Mouse (Mus musculus) CH12.LX (cell line): Measurements from ENCODE around the gene Pik3r6. TPM values are rescaled to one million over a fixed set of nuclear protein-coding genes. Genes with fewer than 3 reads are reported as not detected.

Source experiments
- DNase-seq: peaks from one replicate; pipeline ENCODE4 v3.0.0-alpha.2; 2013; ENCODE audit errors: extremely low read depth
- H3K27ac ChIP-seq: 2 replicates; pipeline ENCODE4 v1.5.1; 2012; ENCODE audit warnings: low read depth, mild to moderate bottlenecking, control low read depth, moderate library complexity; ENCODE audit not compliant: insufficient read depth
- H3K27me3 ChIP-seq: replicated peaks from 2 replicates; pipeline ENCODE3; 2012; ENCODE audit warnings: inconsistent platforms
- H3K36me3 ChIP-seq, 2 experiments: replicated peaks in 1 of 2; 2 replicates each; pipeline versions ENCODE3 to v1.6.1; 2012; ENCODE audit warnings: inconsistent platforms in 1 of 2, low read length in 1 of 2, mild to moderate bottlenecking in 1 of 2, mixed read lengths in 1 of 2, moderate library complexity in 1 of 2; ENCODE audit not compliant: control insufficient read depth in 1 of 2, insufficient read depth in 1 of 2
- H3K4me1 ChIP-seq, 2 experiments: 2 replicates each; pipeline ENCODE4 v1.6.1; 2012; ENCODE audit warnings: inconsistent platforms in 1 of 2, moderate library complexity in 1 of 2; ENCODE audit not compliant: insufficient read depth in 2 of 2, control insufficient read depth in 1 of 2
- H3K4me2 ChIP-seq: 2 replicates; pipeline ENCODE4 v1.6.1; 2012; ENCODE audit warnings: low read depth, mild to moderate bottlenecking, control low read depth; ENCODE audit not compliant: poor library complexity, insufficient read depth, severe bottlenecking
- H3K4me3 ChIP-seq, 3 experiments: fragments of 150-350 bp in 1 of 3; sonication (generic) in 1 of 3; replicated peaks in 1 of 3; 2 replicates each; pipeline versions ENCODE3 to v1.5.1; 2011 to 2012; ENCODE audit warnings: low read depth in 2 of 3, low read length in 2 of 3, mild to moderate bottlenecking in 2 of 3, moderate library complexity in 2 of 3, control low read depth in 1 of 3, improper control_type of control experiment in 1 of 3, inconsistent platforms in 1 of 3, mixed read lengths in 1 of 3; ENCODE audit not compliant: poor library complexity in 1 of 3
- H3K79me2 ChIP-seq: replicated peaks from 2 replicates; pipeline ENCODE4 v1.6.1; 2012; ENCODE audit warnings: mild to moderate bottlenecking, moderate library complexity; ENCODE audit not compliant: control insufficient read depth, poor library complexity, insufficient read depth, severe bottlenecking; ENCODE audit errors: extremely low read depth
- H3K9ac ChIP-seq: 2 replicates; pipeline ENCODE4 v1.6.1; 2012; ENCODE audit warnings: low read depth, mild to moderate bottlenecking, control low read depth, moderate library complexity; ENCODE audit not compliant: insufficient read depth
- H3K9me3 ChIP-seq: replicated peaks from 2 replicates; pipeline ENCODE3; 2012; ENCODE audit warnings: low read length, inconsistent platforms, mixed read lengths
- BHLHE40 ChIP-seq: IDR thresholded peaks from 2 replicates; pipeline ENCODE4 v1.6.1; 2011; ENCODE audit warnings: mild to moderate bottlenecking, low read depth, low read length, improper control_type of control experiment
- CHD1 ChIP-seq: IDR thresholded peaks from 2 replicates; pipeline ENCODE4 v1.6.1; 2012; ENCODE audit warnings: low read depth, low read length, improper control_type of control experiment, inconsistent platforms
- CHD2 ChIP-seq: IDR thresholded peaks from 2 replicates; pipeline ENCODE4 v1.6.1; 2011; ENCODE audit warnings: low read length, improper control_type of control experiment
- CTCF ChIP-seq, 2 experiments: IDR thresholded peaks in 1 of 2; conservative IDR thresholded peaks in 1 of 2; 2 replicates each; pipeline ENCODE4 v1.5.1; 2011 to 2012; ENCODE audit warnings: low read depth in 2 of 2, low read length in 2 of 2, improper control_type of control experiment in 1 of 2, inconsistent platforms in 1 of 2, mild to moderate bottlenecking in 1 of 2, moderate library complexity in 1 of 2
- EP300 ChIP-seq: IDR thresholded peaks from 2 replicates; pipeline ENCODE4 v1.6.1; 2011; ENCODE audit warnings: low read length, improper control_type of control experiment
- ETS1 ChIP-seq: conservative IDR thresholded peaks from 2 replicates; pipeline ENCODE4 v1.6.1; 2012; ENCODE audit warnings: low read depth, mild to moderate bottlenecking, inconsistent platforms, low read length, improper control_type of control experiment, moderate library complexity
- GABPA ChIP-seq: IDR thresholded peaks from 2 replicates; pipeline ENCODE4 v1.6.1; 2012; ENCODE audit warnings: low read depth, low read length, improper control_type of control experiment, inconsistent platforms; ENCODE audit not compliant: insufficient replicate concordance
- HCFC1 ChIP-seq: IDR thresholded peaks from 2 replicates; pipeline ENCODE4 v1.6.1; 2012; ENCODE audit warnings: low read depth, mild to moderate bottlenecking, inconsistent platforms, low read length, improper control_type of control experiment
- IRF4 ChIP-seq: IDR thresholded peaks from 2 replicates; pipeline ENCODE4 v1.6.1; 2014; ENCODE audit warnings: low read depth, mild to moderate bottlenecking, inconsistent platforms, low read length, improper control_type of control experiment
- JUN ChIP-seq: IDR thresholded peaks from 2 replicates; pipeline ENCODE4 v1.6.1; 2011; ENCODE audit warnings: low read depth, mild to moderate bottlenecking, low read length, improper control_type of control experiment, moderate library complexity; ENCODE audit not compliant: insufficient read depth
- JUND ChIP-seq: conservative IDR thresholded peaks from 2 replicates; pipeline ENCODE4 v1.6.1; 2011; ENCODE audit warnings: low read depth, low read length, improper control_type of control experiment
- MAX ChIP-seq: IDR thresholded peaks from 2 replicates; pipeline ENCODE4 v1.6.1; 2011; ENCODE audit warnings: low read length, improper control_type of control experiment
- MAZ ChIP-seq: IDR thresholded peaks from 2 replicates; pipeline ENCODE4 v1.6.1; 2012; ENCODE audit warnings: low read depth, mild to moderate bottlenecking, inconsistent platforms, low read length, improper control_type of control experiment, moderate library complexity
- MXI1 ChIP-seq: IDR thresholded peaks from 2 replicates; pipeline ENCODE4 v1.6.1; 2011; ENCODE audit warnings: mild to moderate bottlenecking, low read depth, low read length, improper control_type of control experiment
- MYC ChIP-seq: IDR thresholded peaks from 2 replicates; pipeline ENCODE4 v1.6.1; 2011; ENCODE audit warnings: low read depth, mild to moderate bottlenecking, improper control_type of control experiment, low read length
- NELFE ChIP-seq: IDR thresholded peaks from 2 replicates; pipeline ENCODE4 v1.6.1; 2011; ENCODE audit warnings: low read depth, low read length, improper control_type of control experiment
- PAX5 ChIP-seq: IDR thresholded peaks from 2 replicates; pipeline ENCODE4 v1.6.1; 2012; ENCODE audit warnings: low read length, inconsistent platforms, mixed read lengths
- POLR2AphosphoS2 ChIP-seq: IDR thresholded peaks from 2 replicates; pipeline ENCODE4 v1.6.1; 2011; ENCODE audit warnings: low read depth, low read length, improper control_type of control experiment
- RAD21 ChIP-seq: IDR thresholded peaks from 2 replicates; pipeline ENCODE4 v1.6.1; 2011; ENCODE audit warnings: low read depth, mild to moderate bottlenecking, low read length, improper control_type of control experiment, moderate library complexity
- SMC3 ChIP-seq: IDR thresholded peaks from 2 replicates; pipeline ENCODE4 v1.6.1; 2011; ENCODE audit warnings: low read depth, low read length, improper control_type of control experiment
- TBP ChIP-seq: conservative IDR thresholded peaks from 2 replicates; pipeline ENCODE4 v1.6.1; 2011; ENCODE audit warnings: low read depth, low read length, improper control_type of control experiment
- TCF12 ChIP-seq: IDR thresholded peaks from 2 replicates; pipeline ENCODE4 v1.6.1; 2014; ENCODE audit warnings: low read depth, mild to moderate bottlenecking, inconsistent platforms, low read length, improper control_type of control experiment
- USF1 ChIP-seq: IDR thresholded peaks from 2 replicates; pipeline ENCODE4 v1.6.1; 2014; ENCODE audit warnings: low read depth, mild to moderate bottlenecking, inconsistent platforms, low read length, improper control_type of control experiment
- USF2 ChIP-seq: conservative IDR thresholded peaks from 2 replicates; pipeline ENCODE4 v1.6.1; 2011; ENCODE audit warnings: low read depth, low read length, improper control_type of control experiment
- ZC3H11A ChIP-seq: IDR thresholded peaks from 2 replicates; pipeline ENCODE4 v1.6.1; 2012; ENCODE audit warnings: low read depth, mild to moderate bottlenecking, inconsistent platforms, low read length, improper control_type of control experiment
- ZKSCAN1 ChIP-seq: IDR thresholded peaks from 2 replicates; pipeline ENCODE4 v1.6.1; 2012; ENCODE audit warnings: low read depth, inconsistent platforms, low read length, improper control_type of control experiment, borderline replicate concordance
- ZMIZ1 ChIP-seq: IDR thresholded peaks from 2 replicates; pipeline ENCODE4 v1.6.1; 2012; ENCODE audit warnings: low read depth, mild to moderate bottlenecking, inconsistent platforms, low read length, improper control_type of control experiment
- ZNF384 ChIP-seq: IDR thresholded peaks from 2 replicates; pipeline ENCODE4 v1.6.1; 2012; ENCODE audit warnings: low read depth, low read length, improper control_type of control experiment, inconsistent platforms
- dilution Hi-C: fragments of 300-500 bp; cut with MboI; formaldehyde crosslinking; loops from 2 replicates; pipeline ENCODE4 v1.14.3; 2020; ENCODE audit warnings: low sequenced_read_pairs; ENCODE audit not compliant: extremely low pct_unique_long_range_greater_than_20kb, extremely low pct_ligation_motif_present
- in situ Hi-C: fragments of 300-500 bp; cut with MboI; formaldehyde crosslinking; loops from 3 replicates; pipeline ENCODE4 v1.14.3; 2019; ENCODE audit warnings: low sequenced_read_pairs, low pct_ligation_motif_present, low pct_unique_long_range_greater_than_20kb, mixed read lengths
- polyA plus RNA-seq: library from polyadenylated mRNA; unstranded; fragments of >175 nt; gene quantifications from 2 replicates; pipeline ENCODE4 v1.2.1, GENCODE M21; 2012; ENCODE audit warnings: low read depth; ENCODE audit not compliant: insufficient read length
- total RNA-seq, 2 experiments: library from RNA; depleted of rRNA; stranded (reverse); fragments of 300-350 nt in 1 of 2; fragments of >200 nt in 1 of 2; gene quantifications; 2 replicates each; pipeline ENCODE4 v1.2.3; 2012 to 2014

The Pik3r6 gene
- total and polyA plus RNA-seq, 3 experiments, result 82.9 to 90.2 (median 88.4) TPM

DNA sequence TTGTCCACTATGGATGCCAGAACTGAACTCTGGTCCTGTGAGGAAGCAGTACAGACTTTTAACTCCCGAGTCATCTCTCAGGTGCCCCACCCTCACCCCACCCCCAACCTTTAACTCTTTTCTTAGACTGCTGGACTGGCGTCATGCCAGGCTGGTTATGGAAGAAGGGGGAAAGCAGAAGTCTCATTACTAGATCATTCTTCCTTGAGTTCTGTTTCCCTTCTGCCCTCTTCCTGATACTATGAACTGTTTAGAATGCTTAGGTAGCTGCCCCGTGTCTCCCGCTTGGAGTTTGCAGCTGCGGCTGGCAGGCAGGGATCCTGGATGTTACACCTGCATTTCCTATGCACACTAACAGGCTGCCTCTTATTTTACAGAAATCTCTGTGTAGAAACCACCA, 17.0 kb downstream of the Pik3r6 start (continued):
- TF ChIP-seq POLR2AphosphoS2, result no peak
- no peak; the same call in 1 of the 2 replicates for TF ChIP-seq TCF12
- TF ChIP-seq HCFC1, result 0 out of 2 replicates have a peak, but pooled peaks have one; percentile 28
- TF ChIP-seq ZKSCAN1, result no peak
- TF ChIP-seq MXI1, result no peak
- TF ChIP-seq RAD21, result no peak
- no peak for TF ChIP-seq JUND
- TF ChIP-seq USF2, result no peak
- TF ChIP-seq NELFE, result 0 out of 2 replicates have a peak, but pooled peaks have one; percentile 34
- TF ChIP-seq EP300, result peak; percentile 63
- peak; percentile 47 for TF ChIP-seq CHD2
- TF ChIP-seq ZC3H11A, result no peak

DNA sequence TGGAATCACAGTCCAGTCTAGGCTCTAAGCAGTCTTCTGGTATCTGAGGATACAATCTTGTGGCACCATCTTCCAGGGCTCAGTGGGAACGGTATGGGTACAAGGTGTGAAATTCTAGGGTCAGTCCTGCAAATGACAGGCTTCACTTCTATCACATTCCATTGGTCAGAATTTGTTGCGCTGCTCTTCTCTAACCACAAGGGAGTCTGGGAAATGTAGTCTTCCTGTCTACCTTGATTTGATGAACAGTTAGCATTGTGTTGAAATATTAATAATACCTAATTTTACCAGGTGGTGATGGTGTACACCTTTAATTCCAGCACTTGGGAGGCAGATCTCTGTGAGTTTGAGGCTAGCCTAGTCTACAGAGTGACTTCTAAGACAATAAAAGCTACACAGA, 17.6 kb downstream of the Pik3r6 start:
- Histone ChIP-seq H3K4me1 (peaks cover 24 to 74% of the 10 kb centered on the region in 2 experiments), H3K27me3 (no peaks in the 10 kb centered on the region), H3K79me2 (peaks cover 69% of the 10 kb centered on the region), H3K4me2 (peak overlapping the region; percentile 94), H3K4me3 (no peak overlapping the region), H3K9ac (no peak overlapping the region), H3K36me3 (peaks cover 41 to 64% of the 10 kb centered on the region in 2 experiments), H3K9me3 (peaks cover 2% of the 10 kb centered on the region), H3K27ac (peak overlapping the region; percentile 76)
- dilution Hi-C loops, result no loop called here
- in situ Hi-C loops, result no loop called here
- DNase-seq, result no peak
- TF ChIP-seq MAX (no peak), HCFC1 (peak; percentile 74), PAX5 (no peak), CHD1 (0 out of 2 replicates have a peak, but pooled peaks have one; percentile 12)
- TF ChIP-seq, all 38 proteins: peak for 2

DNA sequence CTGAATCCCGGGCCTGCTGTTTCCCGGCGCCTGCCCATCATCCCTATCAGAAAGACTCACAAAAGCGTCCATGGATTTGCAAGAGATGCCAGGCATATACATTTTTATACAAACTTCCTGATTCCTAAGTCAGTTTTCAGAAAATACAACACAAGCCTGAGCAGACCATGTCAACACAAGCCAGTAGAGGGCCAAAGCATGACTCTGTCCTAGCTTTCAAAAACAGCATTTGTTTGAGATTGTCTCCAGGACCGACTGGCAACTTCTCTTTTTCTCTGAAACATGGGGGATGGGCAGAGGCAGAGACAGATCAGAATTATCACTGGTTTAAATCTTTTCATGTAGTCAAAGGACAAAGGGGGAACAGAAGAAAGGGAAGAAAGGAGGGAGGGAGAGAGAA, 18.5 kb downstream of the Pik3r6 start:
- no peak overlapping the region for H3K4me3 ChIP-seq
- in situ Hi-C loops (no loop called here), dilution Hi-C loops (no loop called here)
- TF ChIP-seq MYC (no peak), CHD2 (peak; percentile 75), TBP (no peak), JUN (no peak), BHLHE40 (no peak), USF1 (no peak), IRF4 (no peak), NELFE (no peak), CHD1 (no peak), RAD21 (peak; percentile 28), GABPA (no peak), ZMIZ1 (no peak), ZNF384 (no peak), SMC3 (peak; percentile 37), HCFC1 (no peak), MAX (no peak), MAZ (no peak), ETS1 (no peak), CTCF (conservative IDR thresholded peaks at IDR 0.05 in 1 of 2, IDR thresholded peaks at IDR 0.05 in 1 of 2; ENCODE audit: low read depth in 2 of 2, low read length in 2 of 2) (peak; percentile 21 to 40; a peak in 3 of 4 replicates)
- H3K79me2 ChIP-seq, result peaks cover 60% of the 10 kb centered on the region
- H3K9ac ChIP-seq, result 0 out of 2 replicates have a peak overlapping the region, but pooled peaks have one; percentile 43
- H3K27ac ChIP-seq, result peak overlapping the region; percentile 41; the same call in 1 of the 2 replicates
- H3K36me3 ChIP-seq, result peaks cover 50 to 66% of the 10 kb centered on the region in 2 experiments
- H3K27me3 ChIP-seq, result no peaks in the 10 kb centered on the region
- peaks cover 2% of the 10 kb centered on the region for H3K9me3 ChIP-seq
- DNase-seq, result peak; percentile 79
- H3K4me2 ChIP-seq, result peak overlapping the region; percentile 11; the same call in 1 of the 2 replicates
- peaks cover 19 to 65% of the 10 kb centered on the region in 2 experiments for H3K4me1 ChIP-seq
